Mouse (Mus musculus) heart, embryonic 15.5 days (tissue): ENCODE data around the gene Grid2ip. TPM values are rescaled to one million over a fixed set of nuclear protein-coding genes. Genes with fewer than 3 reads are reported as not detected.

ENCODE experiments used
- ATAC-seq: fragments of 200-750 bp; cut with Nextera tagmentation; replicated peaks from 2 replicates; pipeline ENCODE4 v1.8.0; 2017; ENCODE audit warnings: low read depth, moderate TSS enrichment; ENCODE audit not compliant: insufficient number of reproducible peaks, insufficient read depth, low FRiP score
- H3K27ac ChIP-seq: fragments of 300-500 bp; sonication (generic); 2 replicates; pipeline ENCODE4 v1.5.1; 2015; ENCODE audit warnings: mild to moderate bottlenecking, inconsistent platforms
- H3K27me3 ChIP-seq: fragments of 300-500 bp; sonication (generic); 2 replicates; pipeline ENCODE4 v1.6.1; 2015; ENCODE audit warnings: inconsistent platforms
- H3K36me3 ChIP-seq: fragments of 300-500 bp; sonication (generic); 2 replicates; pipeline ENCODE4 v1.6.1; 2015; ENCODE audit warnings: mild to moderate bottlenecking, inconsistent platforms
- H3K4me1 ChIP-seq: fragments of 300-500 bp; sonication (generic); replicated peaks from 2 replicates; pipeline ENCODE4 v1.6.1; 2015; ENCODE audit warnings: inconsistent platforms
- H3K4me2 ChIP-seq: fragments of 300-500 bp; sonication (generic); 2 replicates; pipeline ENCODE4 v1.6.1; 2015; ENCODE audit warnings: inconsistent platforms, mild to moderate bottlenecking, moderate library complexity
- H3K4me3 ChIP-seq: fragments of 300-500 bp; sonication (generic); 2 replicates; pipeline ENCODE4 v1.5.1; 2015; ENCODE audit warnings: mild to moderate bottlenecking, inconsistent platforms
- H3K9ac ChIP-seq: fragments of 300-500 bp; sonication (generic); 2 replicates; pipeline ENCODE4 v1.6.1; 2015; ENCODE audit warnings: mild to moderate bottlenecking, inconsistent platforms
- H3K9me3 ChIP-seq: fragments of 300-500 bp; sonication (generic); replicated peaks from 2 replicates; pipeline ENCODE4 v1.6.1; 2016; ENCODE audit warnings: inconsistent platforms
- WGBS: fragments of 180-500 bp; shearing (Covaris S2); methylation state at CpG from one replicate; pipeline ENCODE4 v1.1.7; 2015; ENCODE audit warnings: mixed read lengths; 5-methylcytosine and 5-hydroxymethylcytosine counted together
- polyA plus RNA-seq: library from polyadenylated mRNA; unstranded; fragments of >200 nt; fragmentation: Nextera tagmentation; extraction: Ambion mirVana; gene quantifications from 2 replicates; pipeline ENCODE4 v1.2.1, GENCODE M21; 2015

The Grid2ip gene
- polyA plus RNA-seq, 1 experiment from 2014 or later: not detected

DNA sequence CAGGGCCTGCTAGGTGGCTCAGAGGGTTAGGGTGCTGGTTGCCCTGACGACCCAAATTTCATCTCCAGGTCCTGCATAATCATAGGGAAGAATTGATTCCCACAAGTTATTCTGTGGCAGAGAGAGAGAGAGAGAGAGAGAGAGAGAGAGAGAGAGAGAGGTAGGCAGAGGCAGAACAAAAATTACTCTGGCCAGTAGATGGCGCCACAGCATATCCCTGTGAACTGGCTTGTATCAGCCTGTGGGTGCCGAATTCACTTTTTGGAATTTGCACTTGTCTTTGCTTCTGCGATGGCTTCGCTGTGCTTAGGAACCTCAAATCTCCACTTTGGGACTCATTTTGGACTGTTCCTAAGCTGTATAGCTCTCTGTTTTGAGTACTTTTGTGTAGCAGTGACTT, 23.3 kb upstream of the Grid2ip start:
- no peaks in the 10 kb centered on the region for H3K36me3 ChIP-seq
- H3K4me3 ChIP-seq: 0 out of 2 replicates have a peak overlapping the region, but pooled peaks have one; percentile 8
- no peak overlapping the region for H3K9ac ChIP-seq
- no peak overlapping the region for H3K27ac ChIP-seq
- 8% methylated on average over 5 of the region's 5 CpGs for WGBS
- H3K9me3 ChIP-seq: no peaks in the 10 kb centered on the region
- peak overlapping the region; percentile 32; the same call in 1 of the 2 replicates for H3K4me2 ChIP-seq
- peaks cover 8% of the 10 kb centered on the region for H3K4me1 ChIP-seq
- peaks cover 6% of the 10 kb centered on the region for H3K27me3 ChIP-seq
- ATAC-seq: no peak

- Histone ChIP-seq H3K27ac (no peak overlapping the region), H3K4me2 (peak overlapping the region; percentile 32; the same call in 1 of the 2 replicates), H3K9me3 (no peaks in the 10 kb centered on the region), H3K27me3 (peaks cover 6% of the 10 kb centered on the region), H3K9ac (no peak overlapping the region), H3K4me1 (peaks cover 8% of the 10 kb centered on the region), H3K4me3 (no peak overlapping the region), H3K36me3 (no peaks in the 10 kb centered on the region)
- ATAC-seq: no peak
- 61% methylated on average over 14 of the region's 14 CpGs for WGBS
Observed at GRCm38 (mm10) chr5:143334418-143335088, 22.6 kb upstream of the Grid2ip start.

DNA sequence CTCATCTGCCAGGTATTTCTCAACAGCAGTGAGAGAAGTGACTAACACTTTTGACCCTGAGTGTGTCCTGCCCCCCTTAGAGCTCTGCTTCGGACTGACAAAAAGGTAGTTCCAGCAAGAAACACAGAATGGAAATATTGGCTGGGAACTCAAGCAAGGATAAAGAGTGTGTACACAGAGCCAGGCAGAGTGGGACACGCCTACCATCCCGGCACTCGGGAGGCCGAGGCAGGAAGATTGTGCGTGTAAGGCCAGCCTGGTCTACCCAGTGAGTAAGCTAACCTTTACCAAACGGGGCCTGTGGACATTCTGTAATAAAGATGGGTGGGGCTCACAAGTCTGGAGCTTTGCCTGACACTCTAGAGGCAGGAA, 22.1 kb upstream of the Grid2ip start:
- Histone ChIP-seq H3K4me1 (peaks cover 2% of the 10 kb centered on the region), H3K9me3 (no peaks in the 10 kb centered on the region), H3K36me3 (no peaks in the 10 kb centered on the region), H3K27me3 (peaks cover 6% of the 10 kb centered on the region), H3K4me2 (no peak overlapping the region), H3K27ac (no peak overlapping the region), H3K4me3 (no peak overlapping the region), H3K9ac (no peak overlapping the region)
- WGBS: 75% methylated on average over 7 of the region's 7 CpGs
- no peak for ATAC-seq

DNA sequence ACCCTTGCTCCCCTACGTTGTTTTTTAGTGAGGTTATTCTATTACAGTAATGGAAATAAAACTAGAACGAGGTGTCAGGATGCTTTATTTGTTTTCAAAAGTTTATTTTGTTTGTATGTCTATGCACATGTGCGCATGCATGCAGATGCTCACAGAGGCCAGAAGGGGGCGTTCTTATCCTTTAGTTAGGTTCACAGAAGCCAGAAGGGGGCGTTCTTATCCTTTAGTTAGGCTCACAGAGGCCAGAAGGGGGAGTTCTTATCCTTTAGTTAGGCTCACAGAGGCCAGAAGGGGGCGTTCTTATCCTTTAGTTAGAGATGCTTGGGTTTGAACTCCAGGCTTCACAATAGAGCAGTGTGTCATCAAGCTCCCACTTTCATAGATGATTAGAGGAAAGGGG, 20.6 kb upstream of the Grid2ip start:
- no peaks in the 10 kb centered on the region for H3K36me3 ChIP-seq
- no peaks in the 10 kb centered on the region for H3K4me1 ChIP-seq
- no peak overlapping the region for H3K27ac ChIP-seq
- ATAC-seq: no peak
- no peaks in the 10 kb centered on the region for H3K9me3 ChIP-seq
- H3K4me3 ChIP-seq: no peak overlapping the region
- H3K9ac ChIP-seq: no peak overlapping the region
- H3K27me3 ChIP-seq: peaks cover 6% of the 10 kb centered on the region
- WGBS: 59% methylated on average over 6 of the region's 6 CpGs
- H3K4me2 ChIP-seq: no peak overlapping the region

- ATAC-seq: no peak
- Histone ChIP-seq H3K27me3 (peaks cover 6% of the 10 kb centered on the region), H3K9me3 (no peaks in the 10 kb centered on the region), H3K36me3 (no peaks in the 10 kb centered on the region), H3K4me1 (no peaks in the 10 kb centered on the region), H3K4me2 (no peak overlapping the region), H3K27ac (no peak overlapping the region), H3K4me3 (no peak overlapping the region), H3K9ac (no peak overlapping the region)
- 51% methylated on average over 6 of the region's 6 CpGs for WGBS
Observed at GRCm38 (mm10) chr5:143339603-143340002, 17.5 kb upstream of the Grid2ip start.

DNA sequence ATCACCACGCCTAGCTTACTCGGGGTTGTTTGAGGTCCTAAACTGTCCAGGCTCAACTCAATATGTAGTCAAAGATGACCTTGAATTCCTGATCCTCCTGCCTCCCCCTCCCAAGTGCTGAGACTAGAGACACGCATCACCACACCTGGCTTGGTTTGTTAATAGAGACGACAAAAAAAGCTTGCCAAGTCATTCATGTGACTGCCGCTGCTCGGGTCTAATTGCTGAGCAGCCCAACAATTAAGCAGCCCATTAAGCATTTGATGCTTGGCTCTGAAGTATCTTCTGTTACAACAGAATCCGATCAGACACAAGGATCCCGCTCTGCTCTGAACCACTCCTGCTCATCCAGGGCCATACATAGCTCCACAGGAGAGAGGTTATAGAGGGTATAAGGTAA, 10.8 kb upstream of the Grid2ip start:
- Histone ChIP-seq H3K27me3 (no peaks in the 10 kb centered on the region), H3K36me3 (no peaks in the 10 kb centered on the region), H3K9me3 (no peaks in the 10 kb centered on the region), H3K9ac (no peak overlapping the region), H3K4me2 (no peak overlapping the region), H3K27ac (no peak overlapping the region), H3K4me3 (no peak overlapping the region), H3K4me1 (no peaks in the 10 kb centered on the region)
- WGBS: 74% methylated on average over 8 of the region's 8 CpGs
- no peak for ATAC-seq

- peaks cover 40% of the 10 kb centered on the region for H3K27me3 ChIP-seq
Observed at GRCm38 (mm10) chr5:143356017-143356416, 1.1 kb upstream of the Grid2ip start.

DNA sequence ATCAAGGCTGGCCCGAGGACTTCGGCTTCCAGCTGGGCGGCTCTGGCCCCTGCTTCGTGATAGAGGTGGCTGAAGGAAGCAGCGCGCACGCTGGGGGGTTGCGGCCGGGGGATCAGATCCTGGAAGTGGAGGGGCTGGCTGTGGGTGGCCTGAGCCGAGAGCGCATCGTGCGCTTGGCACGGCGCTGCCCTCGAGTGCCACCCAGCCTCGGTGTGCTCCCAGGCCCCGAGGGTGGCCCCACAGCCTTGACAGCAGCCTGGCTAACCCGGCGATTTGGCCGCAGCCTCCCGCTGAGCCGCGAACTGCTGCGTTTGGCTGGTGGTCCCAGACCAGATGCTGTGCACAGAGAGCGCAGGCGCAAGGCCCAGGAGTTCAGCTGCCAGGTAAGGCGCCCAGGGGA, 426 bp downstream of the Grid2ip start:
- no peak for ATAC-seq
- Histone ChIP-seq H3K4me2 (peak overlapping the region; percentile 51), H3K27me3 (peaks cover 43% of the 10 kb centered on the region), H3K27ac (no peak overlapping the region), H3K9me3 (no peaks in the 10 kb centered on the region), H3K4me3 (peak overlapping the region; percentile 24), H3K9ac (no peak overlapping the region), H3K4me1 (peaks cover 6% of the 10 kb centered on the region; the same call in 1 of the 2 replicates), H3K36me3 (no peaks in the 10 kb centered on the region)
- WGBS: 3% methylated on average over 28 of the region's 28 CpGs

More at GRCm38 (mm10) chr5:143356017-143356416, 1.1 kb upstream of the Grid2ip start:
- Histone ChIP-seq H3K4me1 (peaks cover 6% of the 10 kb centered on the region; the same call in 1 of the 2 replicates), H3K27ac (no peak overlapping the region), H3K9ac (no peak overlapping the region), H3K36me3 (no peaks in the 10 kb centered on the region), H3K4me3 (no peak overlapping the region), H3K9me3 (no peaks in the 10 kb centered on the region), H3K4me2 (no peak overlapping the region)
- ATAC-seq: no peak
- WGBS: 37% methylated on average over 5 of the region's 5 CpGs

GRCm38 (mm10) chr5:143359263-143359662, 2.1 kb downstream of the Grid2ip start:
- ATAC-seq: no peak
- H3K4me3 ChIP-seq: no peak overlapping the region
- no peak overlapping the region for H3K9ac ChIP-seq
- H3K27me3 ChIP-seq: peaks cover 47% of the 10 kb centered on the region
- no peak overlapping the region for H3K4me2 ChIP-seq
- H3K27ac ChIP-seq: no peak overlapping the region
- H3K9me3 ChIP-seq: no peaks in the 10 kb centered on the region
- no peaks in the 10 kb centered on the region for H3K36me3 ChIP-seq
- H3K4me1 ChIP-seq: peaks cover 13% of the 10 kb centered on the region
- 34% methylated on average over 7 of the region's 7 CpGs for WGBS

GRCm38 (mm10) chr5:143360000-143360399, 2.9 kb downstream of the Grid2ip start:
- Histone ChIP-seq H3K36me3 (no peaks in the 10 kb centered on the region), H3K9ac (no peak overlapping the region), H3K4me1 (peaks cover 16% of the 10 kb centered on the region), H3K4me2 (no peak overlapping the region), H3K4me3 (no peak overlapping the region), H3K9me3 (no peaks in the 10 kb centered on the region), H3K27me3 (peaks cover 53% of the 10 kb centered on the region), H3K27ac (no peak overlapping the region)
- ATAC-seq: no peak
- WGBS: 62% methylated on average over 5 of the region's 5 CpGs

DNA sequence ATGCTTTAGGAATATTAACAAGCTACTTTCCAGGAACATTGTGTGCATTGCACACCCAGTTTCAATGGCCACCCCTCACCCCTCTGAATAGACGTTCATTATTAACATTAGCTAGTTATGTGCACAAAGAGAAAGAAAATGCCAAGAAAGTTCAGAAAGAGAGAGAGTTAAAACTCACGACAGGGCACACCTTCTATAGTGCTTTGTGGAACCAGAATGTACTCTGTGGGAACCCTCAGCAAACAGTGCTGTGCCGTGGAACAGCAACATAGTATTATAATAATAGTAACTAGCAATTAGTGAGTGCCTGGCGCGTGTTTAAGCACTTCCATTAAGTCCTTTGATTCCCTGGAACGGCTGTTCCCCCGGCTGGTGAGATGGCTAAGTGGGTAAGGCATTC, 4.3 kb downstream of the Grid2ip start:
- WGBS: 61% methylated on average over 7 of the region's 7 CpGs
- Histone ChIP-seq H3K27me3 (peaks cover 60% of the 10 kb centered on the region), H3K4me1 (peaks cover 16% of the 10 kb centered on the region), H3K36me3 (no peaks in the 10 kb centered on the region), H3K4me2 (no peak overlapping the region), H3K9me3 (no peaks in the 10 kb centered on the region), H3K9ac (no peak overlapping the region), H3K4me3 (no peak overlapping the region), H3K27ac (no peak overlapping the region)
- no peak for ATAC-seq
